In genomic region chr2:181423834-181424233, GRCm38 (mm10) we compare ENCODE assay signal across 24 mouse cellular contexts. TPM values are rescaled to one million over a fixed set of nuclear protein-coding genes. Genes with fewer than 3 reads are reported as not detected.
DNase-seq lines count a peak whose midpoint lies in the region; ATAC-seq lines count a peak whose summit lies in the region.
"Had no signal": no experiment of that assay in that cellular context is flagged by ENCODE, and none has a peak within 500 bp of the region (broad histone marks: within the 10 kb centered on the region; RNA-seq: fewer than 3 reads in every experiment).

No protein-coding gene starts in this region.

- peaks cover 63% of the 10 kb centered on the region for H3K4me1 ChIP-seq in heart, embryonic 12.5 days (replicated peaks)
- no peaks in the 10 kb centered on the region for H3K4me1 ChIP-seq in forebrain, embryonic 13.5 days
- H3K4me1 ChIP-seq: embryonic facial prominence, embryonic 15.5 days had no signal

- 0 out of 2 replicates have a peak overlapping the region, but pooled peaks have one; percentile 11 for H3K27ac ChIP-seq in heart, embryonic 12.5 days (ENCODE audit: poor library complexity, severe bottlenecking)
- H3K27ac ChIP-seq in forebrain, embryonic 13.5 days = no peak overlapping the region
- H3K27ac ChIP-seq: embryonic facial prominence, embryonic 15.5 days; forebrain, embryonic 10.5 days; forebrain, embryonic 15.5 days; hindbrain, embryonic 12.5 days had no signal

- H3K9ac ChIP-seq in heart, embryonic 12.5 days = no peak overlapping the region
- no peak overlapping the region for H3K9ac ChIP-seq in forebrain, embryonic 13.5 days
- H3K9ac ChIP-seq: embryonic facial prominence, embryonic 15.5 days; forebrain, embryonic 15.5 days; hindbrain, embryonic 12.5 days had no signal

- no peaks in the 10 kb centered on the region for H3K27me3 ChIP-seq in heart, embryonic 12.5 days (replicated peaks)
- no peaks in the 10 kb centered on the region for H3K27me3 ChIP-seq in forebrain, embryonic 13.5 days
- H3K27me3 ChIP-seq: embryonic facial prominence, embryonic 15.5 days; forebrain, embryonic 15.5 days; hindbrain, embryonic 12.5 days; Patski had no signal

- ATAC-seq in heart, embryonic 12.5 days (ENCODE audit: insufficient number of reproducible peaks, low FRiP score) = no peak
- no peak for ATAC-seq in forebrain, embryonic 13.5 days
- ATAC-seq: activated CD4-positive, CD25-positive, alpha-beta regulatory T cell, adult 4 months; forebrain, embryonic 15.5 days; hindbrain, embryonic 16.5 days; inflammation-experienced regulatory T-cells, adult 6 months; intestine, postnatal 0 days; Patski had no signal

- no peak overlapping the region for H3K4me2 ChIP-seq in heart, embryonic 12.5 days
- no peak overlapping the region for H3K4me2 ChIP-seq in forebrain, embryonic 13.5 days
- H3K4me2 ChIP-seq: embryonic facial prominence, embryonic 15.5 days; forebrain, embryonic 15.5 days; hindbrain, embryonic 12.5 days had no signal

- intact Hi-C loops in heart, postnatal 36 days (cut with DNase I) = no loop called here

- H3K4me3 ChIP-seq in heart, embryonic 12.5 days = no peak overlapping the region
- H3K4me3 ChIP-seq in forebrain, embryonic 13.5 days = no peak overlapping the region
- H3K4me3 ChIP-seq: embryonic facial prominence, embryonic 15.5 days; erythroblast, embryonic 14.5 days; forebrain, embryonic 10.5 days; forebrain, embryonic 15.5 days; hindbrain, embryonic 12.5 days had no signal

- H3K9me3 ChIP-seq in heart, embryonic 12.5 days (replicated peaks) = no peaks in the 10 kb centered on the region
- no peaks in the 10 kb centered on the region for H3K9me3 ChIP-seq in forebrain, embryonic 13.5 days (replicated peaks)
- H3K9me3 ChIP-seq: embryonic facial prominence, embryonic 15.5 days; forebrain, embryonic 10.5 days; forebrain, embryonic 15.5 days; hindbrain, embryonic 12.5 days had no signal

- DNase-seq in adrenal gland, postnatal 14 days = peak; percentile 13
- no peak for DNase-seq in adrenal gland, postnatal 36 days
- no peak for DNase-seq in heart, postnatal 36 days
- peak; percentile 13 for DNase-seq in lung, postnatal 36 days
- DNase-seq in lung, postnatal 25 days (ENCODE audit: low spot score) = no peak
- DNase-seq in cerebellum, adult 11 months = no peak
- DNase-seq: adrenal gland, postnatal 10 days; cerebellum, adult 2 months; cerebellum, postnatal 10 days; embryo, embryonic 11 days; gastrocnemius, postnatal 10 days; kidney, adult 8-10 months had no signal

- 54% methylated on average over 9 of the region's 9 CpGs for WGBS in heart, embryonic 12.5 days
- 95% methylated on average over 9 of the region's 9 CpGs for WGBS in forebrain, embryonic 13.5 days

- peaks cover 16% of the 10 kb centered on the region for H3K36me3 ChIP-seq in heart, embryonic 12.5 days
- peaks cover 11% of the 10 kb centered on the region for H3K36me3 ChIP-seq in forebrain, embryonic 13.5 days (ENCODE audit: poor library complexity, severe bottlenecking)
- H3K36me3 ChIP-seq: embryonic facial prominence, embryonic 15.5 days had no signal

RNA-seq across cellular contexts. Expression of gene Zbtb46, which starts 35.4 kb away (rescaled TPM):
- total RNA-seq in adrenal gland, postnatal 14 days (2021) = 17.8 and 20.0 TPM in 2 replicates
- 10 to 100 TPM; 16.7 to 17.5 TPM for total RNA-seq in adrenal gland, postnatal 36 days (2021)
- 13.5 and 15.1 TPM in 2 replicates for polyA plus RNA-seq in heart, embryonic 12.5 days (2016; fragmentation: Nextera tagmentation; extraction: Ambion mirVana)
- 10 to 100 TPM; 12.4 to 12.9 TPM for total RNA-seq in heart, postnatal 36 days (2021)
- 10.2 and 12.8 TPM in 2 replicates for polyA plus RNA-seq in forebrain, embryonic 13.5 days (2015; fragmentation: Nextera tagmentation; extraction: Ambion mirVana)

RNA-seq across cellular contexts. Expression of gene Lime1, which starts 44.0 kb away (rescaled TPM):
- 15.5 and 24.2 TPM in 2 replicates for total RNA-seq in adrenal gland, postnatal 14 days (2021)
- total RNA-seq in adrenal gland, postnatal 36 days (2021) = 10 to 100 TPM; 13.4 to 18.1 TPM
- polyA plus RNA-seq in heart, embryonic 12.5 days (2016; fragmentation: Nextera tagmentation; extraction: Ambion mirVana) = 16.2 and 16.9 TPM in 2 replicates
- 1 to 10 TPM; 5.1 to 6.7 TPM for total RNA-seq in heart, postnatal 36 days (2021)
- 33.1 and 37.1 TPM in 2 replicates for polyA plus RNA-seq in forebrain, embryonic 13.5 days (2015; fragmentation: Nextera tagmentation; extraction: Ambion mirVana)

RNA-seq across cellular contexts. Expression of gene Arfrp1, which starts 58.6 kb away (rescaled TPM):
- total RNA-seq in adrenal gland, postnatal 14 days (2021) = 36.4 and 49.3 TPM in 2 replicates
- total RNA-seq in adrenal gland, postnatal 36 days (2021) = 10 to 100 TPM; 38.9 to 45.5 TPM
- 50.0 and 54.1 TPM in 2 replicates for polyA plus RNA-seq in heart, embryonic 12.5 days (2016; fragmentation: Nextera tagmentation; extraction: Ambion mirVana)
- total RNA-seq in heart, postnatal 36 days (2021) = 10 to 100 TPM; 52.2 to 55.4 TPM
- polyA plus RNA-seq in forebrain, embryonic 13.5 days (2015; fragmentation: Nextera tagmentation; extraction: Ambion mirVana) = 90.5 and 98.2 TPM in 2 replicates

RNA-seq across cellular contexts. Expression of gene Zgpat, which starts 59.1 kb away (rescaled TPM):
- 35.3 and 37.9 TPM in 2 replicates for total RNA-seq in adrenal gland, postnatal 14 days (2021)
- total RNA-seq in adrenal gland, postnatal 36 days (2021) = 10 to 100 TPM; 34.8 to 47.3 TPM
- polyA plus RNA-seq in heart, embryonic 12.5 days (2016; fragmentation: Nextera tagmentation; extraction: Ambion mirVana) = 33.8 and 33.9 TPM in 2 replicates
- total RNA-seq in heart, postnatal 36 days (2021) = 10 to 100 TPM; 17.6 to 22.3 TPM
- 54.6 and 58.5 TPM in 2 replicates for polyA plus RNA-seq in forebrain, embryonic 13.5 days (2015; fragmentation: Nextera tagmentation; extraction: Ambion mirVana)

Comparison
In these comparisons a context has a peak if more than half of its experiments do, and no peak if none do; other contexts are left out.
1. DNase-seq: peak in adrenal gland, postnatal 14 days (single experiment) and lung, postnatal 36 days (single experiment); none in adrenal gland, postnatal 36 days (0 of 2), heart, postnatal 36 days (0 of 2), lung, postnatal 25 days (single experiment) and cerebellum, adult 11 months (single experiment).